Mouse (Mus musculus) E14TG2a.4 (cell line): ENCODE data around the gene Coq6.

ENCODE experiments used
- CTCF ChIP-seq: conservative IDR thresholded peaks from 2 replicates; pipeline ENCODE4 v1.5.1; 2014; ENCODE audit warnings: low read length
- POU5F1 ChIP-seq: IDR thresholded peaks from 2 replicates; pipeline ENCODE4 v1.6.1; 2014; ENCODE audit warnings: low read length, borderline replicate concordance

- no peak for TF ChIP-seq CTCF
- no peak for TF ChIP-seq POU5F1
Measured at GRCm38 (mm10) chr12:84402923-84403322, 41.5 kb downstream of the Coq6 start.
